Mouse (Mus musculus) megakaryocyte-erythroid progenitor cell, adult 5-6 weeks (primary cell): ENCODE results near the gene Mob1b. TPM values are rescaled to one million over a fixed set of nuclear protein-coding genes. Genes with fewer than 3 reads are reported as not detected.

Experiments used
- ATAC-seq: replicated peaks from 2 replicates; pipeline ENCODE4 v1.8.0; 2016; ENCODE audit warnings: mild to moderate bottlenecking, inconsistent platforms; ENCODE audit not compliant: severe bottlenecking, poor library complexity, low FRiP score, low TSS enrichment
- total RNA-seq, 2 experiments: library from RNA; stranded (forward) in 1 of 2; stranded (reverse) in 1 of 2; fragments of 200-1000, 215-1000 nt in 1 of 2; fragments of >200 nt in 1 of 2; fragmentation: Nextera tagmentation in 1 of 2; gene quantifications; 2 replicates each; pipeline ENCODE4 v1.2.3; 2014 to 2017

The Mob1b gene
- total RNA-seq (2014; fragmentation: Nextera tagmentation) (31.0 and 39.9 TPM in 2 replicates), total RNA-seq (2017) (13.3 and 19.1 TPM in 2 replicates)

GRCm38 (mm10) chr5:88720116-88721002 is at the start of gene Mob1b:
TSS of gene Mob1b (plus strand) at chr5:88720855.
- ATAC-seq, result peak; percentile 75

- ATAC-seq, result peak; percentile 69
Measured at GRCm38 (mm10) chr5:88674703-88675442, 45.8 kb upstream of the Mob1b start.

- ATAC-seq, result peak; percentile 81
Measured at GRCm38 (mm10) chr5:88675443-88676387, 44.9 kb upstream of the Mob1b start, which contains the start of gene Grsf1. TSS of gene Grsf1 (minus strand) at chr5:88676171.

GRCm38 (mm10) chr5:88678929-88679328 is 41.7 kb upstream of the Mob1b start:
- ATAC-seq, result peak; percentile 65

GRCm38 (mm10) chr5:88679341-88679740 is 41.3 kb upstream of the Mob1b start:
- ATAC-seq, result no peak

GRCm38 (mm10) chr5:88680567-88680966 is 40.1 kb upstream of the Mob1b start:
- no peak for ATAC-seq

- no peak for ATAC-seq
Measured at GRCm38 (mm10) chr5:88683706-88684105, 36.9 kb upstream of the Mob1b start.

GRCm38 (mm10) chr5:88684226-88684625 is 36.4 kb upstream of the Mob1b start:
- no peak for ATAC-seq

GRCm38 (mm10) chr5:88685306-88685705 is 35.3 kb upstream of the Mob1b start:
- ATAC-seq, result no peak

GRCm38 (mm10) chr5:88685745-88686299 is 34.8 kb upstream of the Mob1b start:
- ATAC-seq, result peak; percentile 52; the same call in 1 of the 2 replicates

GRCm38 (mm10) chr5:88687996-88688406 is 32.7 kb upstream of the Mob1b start:
- ATAC-seq, result no peak

GRCm38 (mm10) chr5:88688583-88689187 is 32.0 kb upstream of the Mob1b start:
- peak; percentile 46; the same call in 1 of the 2 replicates for ATAC-seq

GRCm38 (mm10) chr5:88689279-88689938 is 31.2 kb upstream of the Mob1b start:
- ATAC-seq, result peak; percentile 45; the same call in 1 of the 2 replicates

- no peak for ATAC-seq
Measured at GRCm38 (mm10) chr5:88690681-88691505, 29.8 kb upstream of the Mob1b start.

- no peak for ATAC-seq
Measured at GRCm38 (mm10) chr5:88691506-88692095, 29.1 kb upstream of the Mob1b start.

GRCm38 (mm10) chr5:88692586-88692985 is 28.1 kb upstream of the Mob1b start:
- ATAC-seq, result no peak

- ATAC-seq, result no peak
Measured at GRCm38 (mm10) chr5:88693057-88693456, 27.6 kb upstream of the Mob1b start.
